Mouse (Mus musculus) megakaryocyte, embryonic 14.5 days (primary cell): Measurements from ENCODE around the gene Rnf26. TPM values are rescaled to one million over a fixed set of nuclear protein-coding genes. Genes with fewer than 3 reads are reported as not detected.

Source experiments
- H3K27me3 ChIP-seq: replicated peaks from 2 replicates; pipeline ENCODE3; 2012; ENCODE audit warnings: inconsistent platforms
- H3K36me3 ChIP-seq: replicated peaks from 2 replicates; pipeline ENCODE3; 2012; ENCODE audit warnings: low read length, inconsistent platforms, mixed read lengths
- H3K4me1 ChIP-seq: 2 replicates; pipeline ENCODE4 v1.6.1; 2012; ENCODE audit warnings: inconsistent platforms
- H3K4me3 ChIP-seq: replicated peaks from 2 replicates; pipeline ENCODE3; 2012; ENCODE audit warnings: moderate library complexity, mild to moderate bottlenecking, inconsistent platforms
- H3K9me3 ChIP-seq: 2 replicates; pipeline ENCODE4 v1.6.1; 2012; ENCODE audit warnings: inconsistent platforms
- FLI1 ChIP-seq: IDR thresholded peaks from 2 replicates; pipeline ENCODE4 v1.6.1; 2012; ENCODE audit warnings: low read length, inconsistent platforms, mixed read lengths
- GATA1 ChIP-seq: IDR thresholded peaks from 3 replicates; pipeline ENCODE4 v1.6.1; 2012; ENCODE audit warnings: mixed read lengths, low read length, inconsistent platforms, borderline replicate concordance
- polyA plus RNA-seq: library from polyadenylated mRNA; stranded (reverse); fragments of >175 nt; gene quantifications from 2 replicates; pipeline ENCODE4 v1.2.3, GENCODE M21; 2012; ENCODE audit warnings: low replicate concordance; ENCODE audit not compliant: insufficient read depth

Rnf26 gene
- polyA plus RNA-seq, 1 experiment = 22.2 TPM

- H3K4me1 ChIP-seq = peaks cover 37% of the 10 kb centered on the region
- H3K9me3 ChIP-seq = no peaks in the 10 kb centered on the region
- no peak overlapping the region for H3K4me3 ChIP-seq
- H3K27me3 ChIP-seq = no peaks in the 10 kb centered on the region
- peaks cover 21% of the 10 kb centered on the region for H3K36me3 ChIP-seq
- TF ChIP-seq FLI1 = no peak
- TF ChIP-seq GATA1 = no peak
Measured at GRCm38 (mm10) chr9:44096536-44096935, 16.8 kb downstream of the Rnf26 start.

GRCm38 (mm10) chr9:44095781-44096180 lies 17.5 kb downstream of the Rnf26 start:
- no peaks in the 10 kb centered on the region for H3K27me3 ChIP-seq
- TF ChIP-seq GATA1 = no peak
- TF ChIP-seq FLI1 = no peak
- H3K36me3 ChIP-seq = peaks cover 26% of the 10 kb centered on the region
- H3K4me3 ChIP-seq = no peak overlapping the region
- H3K9me3 ChIP-seq = no peaks in the 10 kb centered on the region
- H3K4me1 ChIP-seq = peaks cover 33% of the 10 kb centered on the region

DNA sequence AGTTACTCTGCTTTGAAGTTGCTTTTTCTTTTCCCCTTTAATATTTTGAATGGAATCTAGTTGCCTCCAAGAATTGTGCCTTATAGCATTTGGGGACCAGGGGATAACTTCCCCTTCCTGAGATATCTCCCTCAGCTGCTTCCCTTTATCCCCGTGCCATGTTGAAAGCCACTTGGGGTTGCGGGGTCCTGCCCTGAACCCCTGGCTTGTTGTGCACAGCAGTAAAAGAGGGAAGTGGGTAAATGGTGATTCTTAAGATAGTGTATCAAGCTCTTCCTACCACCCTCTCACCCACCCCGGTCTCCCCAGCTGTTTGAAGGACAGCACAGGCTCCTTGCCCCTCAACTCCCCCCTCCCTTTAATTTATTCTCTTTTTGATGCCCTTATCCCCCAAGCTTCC lies 18.6 kb downstream of the Rnf26 start:
- Histone ChIP-seq H3K27me3 (no peaks in the 10 kb centered on the region), H3K36me3 (peaks cover 28% of the 10 kb centered on the region), H3K9me3 (no peaks in the 10 kb centered on the region), H3K4me3 (no peak overlapping the region), H3K4me1 (peaks cover 34% of the 10 kb centered on the region)
- no peak for TF ChIP-seq GATA1
- TF ChIP-seq FLI1 = no peak

DNA sequence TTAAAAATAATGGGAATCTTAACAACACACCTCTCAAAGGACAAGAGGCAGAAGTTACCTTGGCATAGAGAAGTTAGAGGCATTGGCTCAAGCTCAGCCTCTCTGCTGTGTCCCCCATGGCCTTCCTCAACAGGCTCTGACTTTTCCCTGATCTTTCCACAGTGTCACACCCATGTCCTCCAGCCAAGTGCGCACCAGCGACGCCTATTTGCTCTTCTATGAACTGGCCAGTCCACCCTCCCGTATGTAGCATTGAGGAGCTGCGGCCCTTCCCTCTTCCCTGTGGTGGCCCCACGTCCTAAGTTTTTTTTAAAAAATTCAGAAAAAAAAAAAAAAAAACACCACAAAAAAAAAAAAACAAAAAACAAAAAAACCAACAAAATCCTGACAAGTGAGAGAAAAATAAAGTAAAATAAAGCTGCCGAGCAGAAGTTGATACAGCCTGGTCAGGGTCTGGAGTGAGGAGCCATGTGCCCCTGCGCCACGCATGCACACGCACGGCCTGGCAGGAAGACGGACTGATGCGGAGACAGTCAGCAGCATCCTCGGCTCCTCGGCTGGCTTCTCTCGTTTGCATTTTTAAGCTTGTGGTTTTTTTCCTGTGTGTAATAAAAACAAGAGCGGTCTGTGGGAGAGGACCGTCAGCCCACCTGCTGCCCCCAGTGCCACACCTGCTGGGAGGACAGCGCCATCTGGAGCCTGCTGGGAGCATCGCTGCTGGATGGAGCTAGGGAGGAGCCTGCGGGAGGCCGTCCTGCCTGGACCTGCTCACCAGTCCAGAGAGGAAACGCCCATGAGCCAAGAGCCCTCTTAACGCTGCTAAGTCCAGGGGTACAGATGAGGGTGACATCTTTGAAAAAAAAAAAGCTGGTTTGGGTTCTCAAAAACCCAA lies 19.5 kb downstream of the Rnf26 start:
- Histone ChIP-seq H3K4me1 (peaks cover 42% of the 10 kb centered on the region), H3K36me3 (peaks cover 28% of the 10 kb centered on the region), H3K4me3 (peak overlapping the region; percentile 46), H3K27me3 (no peaks in the 10 kb centered on the region), H3K9me3 (no peaks in the 10 kb centered on the region)
- TF ChIP-seq FLI1 (no peak), GATA1 (no peak)

- peaks cover 24% of the 10 kb centered on the region for H3K27me3 ChIP-seq
- peak overlapping the region; percentile 82 for H3K4me3 ChIP-seq
- H3K9me3 ChIP-seq = no peaks in the 10 kb centered on the region
- H3K4me1 ChIP-seq = peaks cover 67% of the 10 kb centered on the region
- TF ChIP-seq FLI1 = no peak
- no peak for TF ChIP-seq GATA1
- H3K36me3 ChIP-seq = peaks cover 28% of the 10 kb centered on the region
Measured at GRCm38 (mm10) chr9:44088877-44089608, 24.3 kb downstream of the Rnf26 start.

DNA sequence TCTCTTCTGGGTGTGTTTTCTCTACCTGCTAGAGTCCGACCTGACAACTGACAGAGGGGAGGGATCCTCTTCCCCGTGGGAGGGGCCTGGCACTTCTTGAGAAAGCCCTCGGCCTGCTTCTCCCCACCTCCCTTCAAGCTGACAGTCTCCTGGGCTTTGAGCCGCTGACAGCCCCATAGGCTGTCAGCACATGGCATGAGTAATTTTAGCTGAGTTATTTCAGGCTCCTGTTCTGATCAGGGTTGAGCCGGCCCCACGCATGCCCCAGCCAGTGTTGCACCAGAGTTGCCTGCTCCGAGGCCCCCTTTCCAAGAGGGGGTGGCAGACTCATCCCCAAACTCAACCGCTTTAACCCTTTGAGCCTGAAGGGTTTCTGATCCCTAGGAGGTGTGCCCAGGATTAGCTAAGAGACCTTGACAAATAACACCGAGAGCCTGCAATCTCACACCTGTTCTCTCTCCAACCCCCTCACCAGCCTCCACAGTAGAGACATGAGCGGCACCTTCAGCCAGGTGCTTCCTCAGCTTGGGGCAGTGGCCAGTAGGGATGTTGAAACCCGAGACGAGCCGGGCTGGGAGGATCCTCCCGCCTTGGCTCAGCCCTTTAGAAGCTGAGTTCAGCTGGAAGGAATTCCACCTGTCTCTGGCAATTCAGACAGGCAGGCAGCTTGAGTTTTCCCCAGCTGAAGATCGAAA lies 25.4 kb downstream of the Rnf26 start:
- peaks cover 35% of the 10 kb centered on the region for H3K27me3 ChIP-seq

GRCm38 (mm10) chr9:44086960-44087359 lies 26.4 kb downstream of the Rnf26 start:
- peaks cover 74% of the 10 kb centered on the region for H3K4me1 ChIP-seq

More for the DNA sequence above, 25.4 kb downstream of the Rnf26 start:
- peaks cover 21% of the 10 kb centered on the region for H3K36me3 ChIP-seq
- no peak overlapping the region for H3K4me3 ChIP-seq
- TF ChIP-seq FLI1 (no peak), GATA1 (no peak)
- no peaks in the 10 kb centered on the region for H3K9me3 ChIP-seq
- peaks cover 73% of the 10 kb centered on the region for H3K4me1 ChIP-seq

GRCm38 (mm10) chr9:44085741-44086665 lies 27.3 kb downstream of the Rnf26 start:
- H3K9me3 ChIP-seq = no peaks in the 10 kb centered on the region
- H3K36me3 ChIP-seq = peaks cover 4% of the 10 kb centered on the region
- peaks cover 48% of the 10 kb centered on the region for H3K27me3 ChIP-seq
- peaks cover 76% of the 10 kb centered on the region for H3K4me1 ChIP-seq
- H3K4me3 ChIP-seq = peak overlapping the region; percentile 93
- TF ChIP-seq FLI1 (no peak), GATA1 (no peak)

More at GRCm38 (mm10) chr9:44086960-44087359, 26.4 kb downstream of the Rnf26 start:
- TF ChIP-seq GATA1 = no peak
- no peak for TF ChIP-seq FLI1
- H3K27me3 ChIP-seq = peaks cover 43% of the 10 kb centered on the region
- H3K36me3 ChIP-seq = peaks cover 13% of the 10 kb centered on the region
- H3K4me3 ChIP-seq = no peak overlapping the region
- no peaks in the 10 kb centered on the region for H3K9me3 ChIP-seq
